Mouse (Mus musculus): ENCODE results near the gene Syt9. TPM values are rescaled to one million over a fixed set of nuclear protein-coding genes. Genes with fewer than 3 reads are reported as not detected.
"Not testable (repeated sequence)": the region's sequence is repeated elsewhere in the genome, so short reads cannot be mapped to it uniquely, and the experiment has no call there.

The Syt9 gene
- polyA plus RNA-seq, 1 experiment: 0.05 TPM

DNA sequence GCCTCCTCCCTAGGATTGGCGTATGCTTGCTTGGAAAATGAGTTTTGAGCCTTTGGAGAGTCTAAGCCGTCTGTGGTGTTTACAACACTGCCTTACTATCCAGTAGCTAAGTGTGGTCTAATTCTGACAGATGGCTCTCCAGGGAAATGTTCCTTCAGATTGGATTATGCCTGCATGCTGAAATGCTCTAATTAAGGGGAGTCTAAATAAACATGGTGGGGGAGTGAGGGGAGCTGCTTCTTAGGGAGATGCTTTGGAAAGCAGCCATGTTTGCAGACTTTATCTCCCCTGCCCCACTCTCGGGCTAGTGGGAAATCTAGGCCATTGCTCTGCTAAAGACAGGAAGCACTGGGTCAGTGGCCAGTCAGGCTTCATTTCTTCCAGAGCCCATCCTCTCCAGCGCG lies 84.6 kb downstream of the Syt9 start:
- Histone ChIP-seq H3K27me3 (ENCODE audit: control insufficient read depth, insufficient read depth, low read length) (no peaks in the 10 kb centered on the region), H3K27ac (ENCODE audit: insufficient read depth, low read length) (no peak overlapping the region), H3K36me3 (ENCODE audit: control insufficient read depth, insufficient read depth, low read length) (no peaks in the 10 kb centered on the region), H3K4me1 (ENCODE audit: control insufficient read depth, insufficient read depth, insufficient read length) (no peaks in the 10 kb centered on the region), H3K4me3 (ENCODE audit: extremely low read depth, insufficient read depth, insufficient read length) (no peak overlapping the region)
- 77% methylated on average over 5 of the region's 5 CpGs for WGBS
- TF ChIP-seq POLR2A (IDR thresholded peaks at IDR 0.05; ENCODE audit: low read depth, low read length) (no peak), CTCF (IDR thresholded peaks at IDR 0.05; ENCODE audit: extremely low read depth, insufficient read depth, insufficient read length, insufficient replicate concordance) (no peak)
- no peak for DNase-seq (ENCODE audit: low read depth in 1 of 2, low spot score in 2 of 2)

DNA sequence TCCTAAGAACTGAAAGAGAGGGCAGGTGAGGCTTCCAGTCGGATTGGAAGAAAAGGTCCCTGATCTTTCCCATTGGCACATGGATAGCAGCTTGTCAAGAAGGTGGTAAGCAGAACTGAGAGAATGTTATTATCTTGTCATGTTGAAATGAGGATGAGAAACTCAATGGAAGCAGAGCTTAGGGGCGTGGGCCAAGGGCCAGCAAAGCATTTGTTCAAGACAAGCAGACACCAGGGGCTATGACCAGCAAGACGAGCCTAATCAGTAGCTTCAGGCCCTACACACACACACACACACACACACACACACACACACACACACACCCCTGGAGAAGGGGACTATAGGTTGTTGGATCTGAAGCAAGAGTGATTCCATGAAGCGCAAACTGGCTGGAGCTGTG lies 90.6 kb downstream of the Syt9 start:
- TF ChIP-seq CTCF (IDR thresholded peaks at IDR 0.05; ENCODE audit: extremely low read depth, insufficient read depth, insufficient read length, insufficient replicate concordance) (no peak), POLR2A (IDR thresholded peaks at IDR 0.05; ENCODE audit: low read depth, low read length) (no peak)
- 89% methylated on average over 4 of the region's 4 CpGs for WGBS
- Histone ChIP-seq H3K36me3 (ENCODE audit: control insufficient read depth, insufficient read depth, low read length) (no peaks in the 10 kb centered on the region), H3K27me3 (ENCODE audit: control insufficient read depth, insufficient read depth, low read length) (no peaks in the 10 kb centered on the region), H3K4me3 (ENCODE audit: extremely low read depth, insufficient read depth, insufficient read length) (no peak overlapping the region), H3K4me1 (ENCODE audit: control insufficient read depth, insufficient read depth, insufficient read length) (no peaks in the 10 kb centered on the region), H3K27ac (ENCODE audit: insufficient read depth, low read length) (no peak overlapping the region)
- no peak for DNase-seq (ENCODE audit: low read depth in 1 of 2, low spot score in 2 of 2)

DNA sequence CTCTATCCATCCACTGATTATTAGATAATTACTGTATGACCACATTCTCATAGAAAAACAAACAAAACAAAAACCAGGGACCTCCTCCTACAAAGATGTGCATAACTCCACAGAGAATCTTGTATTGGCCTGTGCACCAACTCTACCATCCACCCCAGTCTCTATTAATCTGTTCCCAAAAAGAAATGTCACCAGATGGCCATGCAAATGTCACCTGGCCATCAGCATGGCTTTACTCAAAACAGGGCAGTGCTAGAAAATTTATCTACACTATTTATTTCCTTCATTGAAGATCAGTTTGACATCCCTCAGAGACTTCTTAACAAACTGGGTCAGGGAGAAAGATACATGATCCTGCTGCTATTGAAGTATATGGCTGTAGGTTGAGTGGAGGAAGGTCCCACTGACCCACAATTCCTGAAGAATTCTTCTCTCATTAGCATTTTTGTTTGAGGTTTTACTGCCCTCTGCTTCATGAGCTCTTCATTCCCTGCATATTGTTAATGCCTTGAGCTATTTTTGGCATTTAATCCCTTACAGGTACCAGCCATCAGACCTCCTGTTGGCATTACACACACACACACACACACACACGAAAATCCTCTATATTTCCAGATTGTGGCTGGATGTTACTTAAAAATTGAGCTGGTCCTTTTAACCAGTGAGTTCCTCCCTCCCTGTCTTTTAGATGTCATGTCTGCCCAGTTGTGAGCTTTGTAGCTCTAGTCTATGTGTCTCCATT lies 91.3 kb downstream of the Syt9 start:
- 57% methylated on average over 1 of the region's 1 CpGs for WGBS
- no peaks in the 10 kb centered on the region for H3K36me3 ChIP-seq (ENCODE audit: control insufficient read depth, insufficient read depth, low read length)
- no peaks in the 10 kb centered on the region for H3K4me1 ChIP-seq (ENCODE audit: control insufficient read depth, insufficient read depth, insufficient read length)
- DNase-seq (ENCODE audit: low read depth in 1 of 2, low spot score in 2 of 2): no peak
- TF ChIP-seq CTCF (IDR thresholded peaks at IDR 0.05; ENCODE audit: extremely low read depth, insufficient read depth, insufficient read length, insufficient replicate concordance) (no peak), POLR2A (IDR thresholded peaks at IDR 0.05; ENCODE audit: low read depth, low read length) (no peak)
- no peak overlapping the region for H3K27ac ChIP-seq (ENCODE audit: insufficient read depth, low read length)
- no peak overlapping the region for H3K4me3 ChIP-seq (ENCODE audit: extremely low read depth, insufficient read depth, insufficient read length)
- H3K27me3 ChIP-seq (ENCODE audit: control insufficient read depth, insufficient read depth, low read length): no peaks in the 10 kb centered on the region

DNA sequence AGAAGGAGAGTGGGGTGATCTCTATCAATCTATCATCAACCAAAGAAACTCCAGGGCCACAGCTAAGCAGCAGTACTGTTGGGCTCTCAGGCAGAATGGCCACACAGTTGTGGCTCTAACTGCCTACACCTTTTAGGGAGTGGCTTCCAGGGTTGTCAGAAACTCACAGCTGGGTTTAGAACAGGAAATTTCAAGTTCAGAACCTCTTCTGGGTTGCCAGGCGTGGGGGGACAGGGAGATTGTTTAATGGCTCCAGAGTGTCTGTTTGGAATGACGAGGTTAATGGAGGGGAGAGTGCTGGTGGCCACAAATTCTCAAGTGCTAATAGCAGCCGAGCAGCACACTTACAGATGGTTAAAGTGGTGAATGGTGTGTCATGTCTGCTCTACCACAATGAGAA lies 92.4 kb downstream of the Syt9 start:
- Histone ChIP-seq H3K4me3 (ENCODE audit: extremely low read depth, insufficient read depth, insufficient read length) (no peak overlapping the region), H3K36me3 (ENCODE audit: control insufficient read depth, insufficient read depth, low read length) (no peaks in the 10 kb centered on the region), H3K4me1 (ENCODE audit: control insufficient read depth, insufficient read depth, insufficient read length) (no peaks in the 10 kb centered on the region), H3K27me3 (ENCODE audit: control insufficient read depth, insufficient read depth, low read length) (no peaks in the 10 kb centered on the region), H3K27ac (ENCODE audit: insufficient read depth, low read length) (no peak overlapping the region)
- WGBS: 44% methylated on average over 3 of the region's 3 CpGs
- TF ChIP-seq CTCF (IDR thresholded peaks at IDR 0.05; ENCODE audit: extremely low read depth, insufficient read depth, insufficient read length, insufficient replicate concordance) (no peak), POLR2A (IDR thresholded peaks at IDR 0.05; ENCODE audit: low read depth, low read length) (no peak)
- DNase-seq (ENCODE audit: low read depth in 1 of 2, low spot score in 2 of 2): no peak

DNA sequence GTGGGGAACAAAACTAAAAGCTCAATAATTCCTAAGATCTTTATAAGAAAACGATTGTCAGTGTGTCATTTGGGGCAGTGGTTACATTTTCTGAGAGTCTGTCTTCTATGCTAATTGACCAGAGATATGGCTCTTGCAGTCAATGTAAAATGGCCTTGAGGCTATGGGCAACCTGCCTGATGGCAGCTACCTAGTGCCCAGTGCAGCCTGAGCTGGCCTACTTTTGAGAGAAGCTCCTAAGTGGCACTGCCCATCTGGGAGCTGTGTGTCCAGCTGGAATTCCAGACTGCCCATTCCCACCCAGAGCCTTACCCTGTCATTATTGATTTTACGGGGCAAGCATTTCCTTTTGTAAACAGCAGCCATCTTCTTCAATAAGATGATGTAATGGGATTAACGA lies 94.6 kb downstream of the Syt9 start:
- no peak for TF ChIP-seq CTCF (IDR thresholded peaks at IDR 0.05; ENCODE audit: extremely low read depth, insufficient read depth, insufficient read length, insufficient replicate concordance)
- TF ChIP-seq POLR2A (IDR thresholded peaks at IDR 0.05; ENCODE audit: low read depth, low read length): no peak
- DNase-seq (ENCODE audit: low read depth in 1 of 2, low spot score in 2 of 2): no peak
- H3K4me3 ChIP-seq (ENCODE audit: extremely low read depth, insufficient read depth, insufficient read length): no peak overlapping the region
- H3K36me3 ChIP-seq (ENCODE audit: control insufficient read depth, insufficient read depth, low read length): no peaks in the 10 kb centered on the region
- no peaks in the 10 kb centered on the region for H3K27me3 ChIP-seq (ENCODE audit: control insufficient read depth, insufficient read depth, low read length)
- WGBS: 71% methylated on average over 3 of the region's 3 CpGs
- H3K4me1 ChIP-seq (ENCODE audit: control insufficient read depth, insufficient read depth, insufficient read length): no peaks in the 10 kb centered on the region
- H3K27ac ChIP-seq (ENCODE audit: insufficient read depth, low read length): no peak overlapping the region

DNA sequence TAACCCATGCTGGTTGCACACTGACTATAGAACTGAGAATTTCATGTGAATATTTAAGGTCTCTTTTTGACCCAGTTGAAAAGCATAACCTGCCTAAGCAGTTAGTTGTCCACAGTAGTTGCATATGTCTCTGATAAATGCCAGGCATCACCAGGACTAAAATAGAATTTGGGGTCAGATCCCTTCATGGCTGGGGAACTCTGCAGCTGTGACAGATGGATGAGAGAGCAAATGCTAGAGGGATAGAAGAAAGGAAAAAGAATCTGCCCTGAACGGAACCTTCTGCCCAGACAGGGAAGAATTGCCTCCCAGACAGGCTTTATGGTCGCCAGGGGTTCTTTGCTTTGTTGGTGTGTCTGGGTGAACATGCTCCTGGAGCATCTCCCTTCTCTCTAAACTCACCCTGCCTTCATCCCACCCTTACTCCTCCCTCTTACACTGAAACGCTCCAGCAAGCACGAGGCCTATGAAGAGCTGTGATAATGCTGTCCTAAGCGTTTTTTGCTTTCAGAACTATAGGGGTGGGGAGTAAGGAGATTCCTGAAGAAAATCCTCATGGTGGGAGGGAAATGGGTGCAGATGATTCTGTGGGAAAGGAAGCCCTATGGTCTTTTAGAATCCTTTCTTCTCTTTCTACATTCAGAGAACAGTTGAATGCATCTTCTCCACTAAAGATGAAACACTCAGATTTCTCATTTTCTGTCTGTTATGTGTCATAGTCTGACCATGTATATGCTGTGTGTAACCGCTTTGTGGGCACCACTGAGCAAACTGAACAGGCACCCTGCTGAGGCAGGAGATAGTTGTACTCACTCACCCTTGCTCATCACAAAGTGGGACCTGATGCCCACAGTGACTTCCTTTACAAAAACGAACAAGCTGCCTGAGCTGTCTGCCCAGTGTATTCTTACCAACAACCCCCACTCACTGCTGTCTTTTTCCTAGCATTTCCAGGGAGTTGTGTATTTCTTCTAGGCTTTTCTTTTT lies 108.7 kb downstream of the Syt9 start:
- Histone ChIP-seq H3K27ac (ENCODE audit: insufficient read depth, low read length) (no peak overlapping the region), H3K4me1 (ENCODE audit: control insufficient read depth, insufficient read depth, insufficient read length) (no peaks in the 10 kb centered on the region), H3K27me3 (ENCODE audit: control insufficient read depth, insufficient read depth, low read length) (no peaks in the 10 kb centered on the region), H3K36me3 (ENCODE audit: control insufficient read depth, insufficient read depth, low read length) (no peaks in the 10 kb centered on the region), H3K4me3 (ENCODE audit: extremely low read depth, insufficient read depth, insufficient read length) (no peak overlapping the region)
- 71% methylated on average over 7 of the region's 7 CpGs for WGBS
- DNase-seq (ENCODE audit: low read depth in 1 of 2, low spot score in 2 of 2): no peak
- TF ChIP-seq CTCF (IDR thresholded peaks at IDR 0.05; ENCODE audit: extremely low read depth, insufficient read depth, insufficient read length, insufficient replicate concordance) (no peak), POLR2A (IDR thresholded peaks at IDR 0.05; ENCODE audit: low read depth, low read length) (no peak)

DNA sequence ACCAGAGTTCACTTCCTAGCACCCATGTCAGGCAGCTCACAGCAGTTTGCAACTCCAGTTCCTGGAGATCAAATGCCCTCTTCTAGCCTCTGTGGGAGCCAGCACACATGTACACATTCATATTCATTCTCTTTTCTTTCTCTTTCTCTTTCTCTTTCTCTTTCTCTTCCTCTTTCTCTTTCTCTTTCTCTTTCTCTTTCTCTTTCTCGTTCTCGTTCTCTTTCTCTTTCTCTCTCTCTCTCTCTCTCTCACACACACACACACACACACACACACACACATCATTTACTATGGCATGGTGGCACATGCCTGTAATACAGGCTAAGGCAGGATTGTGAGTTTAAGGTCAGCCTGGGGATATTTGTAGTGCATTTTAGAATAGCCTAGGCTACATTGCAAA lies 115.2 kb downstream of the Syt9 start:
- WGBS: 68% methylated on average over 2 of the region's 2 CpGs
- not testable (repeated sequence) for H3K27ac ChIP-seq (ENCODE audit: insufficient read depth, low read length); H3K36me3 ChIP-seq (ENCODE audit: control insufficient read depth, insufficient read depth, low read length); DNase-seq (ENCODE audit: low read depth in 1 of 2, low spot score in 2 of 2); H3K4me1 ChIP-seq (ENCODE audit: control insufficient read depth, insufficient read depth, insufficient read length); H3K27me3 ChIP-seq (ENCODE audit: control insufficient read depth, insufficient read depth, low read length); H3K4me3 ChIP-seq (ENCODE audit: extremely low read depth, insufficient read depth, insufficient read length)

All from spleen, adult 2 months (tissue).